Mouse (Mus musculus): ENCODE measurements around the gene Fli1. TPM values are rescaled to one million over a fixed set of nuclear protein-coding genes. Genes with fewer than 3 reads are reported as not detected.

Fli1 gene
- polyA plus RNA-seq, 1 experiment from 2014 or later: 18.8 TPM

DNA sequence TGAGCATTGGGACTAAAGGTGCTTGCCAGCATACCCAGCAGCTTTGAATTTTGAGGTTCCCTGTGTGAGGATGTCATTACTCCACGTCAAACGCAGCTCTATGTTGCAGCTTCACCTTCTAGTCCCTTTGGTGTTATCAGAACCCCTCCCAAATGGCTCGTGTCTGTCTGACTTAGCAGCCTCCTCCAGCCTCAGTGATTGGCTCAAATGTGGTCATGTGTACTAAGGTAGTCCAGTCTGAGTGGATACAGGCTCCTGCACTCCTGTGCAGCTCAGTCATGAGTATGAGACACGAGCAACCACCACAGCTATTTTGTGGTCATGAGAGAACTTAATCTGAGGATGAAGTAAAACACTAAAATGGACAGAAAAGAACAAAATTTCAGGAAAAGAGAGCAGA is 31.0 kb upstream of the Fli1 start:
- Histone ChIP-seq H3K36me3 (ENCODE audit: control insufficient read depth, insufficient read depth, low read length) (no peaks in the 10 kb centered on the region), H3K9ac (ENCODE audit: low read depth, low read length) (no peak overlapping the region), H3K9me3 (ENCODE audit: control insufficient read depth, low read length) (no peaks in the 10 kb centered on the region), H3K4me2 (ENCODE audit: low read depth, low read length) (no peak overlapping the region), H3K4me1 (ENCODE audit: control insufficient read depth, insufficient read depth, low read length) (peaks cover 6% of the 10 kb centered on the region), H3K27me3 (replicated peaks; ENCODE audit: control insufficient read depth, insufficient read depth, low read length) (no peaks in the 10 kb centered on the region), H3K4me3 (ENCODE audit: low read depth, low read length) (no peak overlapping the region), H3K27ac (replicated peaks; ENCODE audit: low read depth, low read length) (no peak overlapping the region)
- no peak for DNase-seq (ENCODE audit: low spot score)
- WGBS: 61% methylated on average over 4 of the region's 4 CpGs
- ATAC-seq (ENCODE audit: low read depth): no peak

DNA sequence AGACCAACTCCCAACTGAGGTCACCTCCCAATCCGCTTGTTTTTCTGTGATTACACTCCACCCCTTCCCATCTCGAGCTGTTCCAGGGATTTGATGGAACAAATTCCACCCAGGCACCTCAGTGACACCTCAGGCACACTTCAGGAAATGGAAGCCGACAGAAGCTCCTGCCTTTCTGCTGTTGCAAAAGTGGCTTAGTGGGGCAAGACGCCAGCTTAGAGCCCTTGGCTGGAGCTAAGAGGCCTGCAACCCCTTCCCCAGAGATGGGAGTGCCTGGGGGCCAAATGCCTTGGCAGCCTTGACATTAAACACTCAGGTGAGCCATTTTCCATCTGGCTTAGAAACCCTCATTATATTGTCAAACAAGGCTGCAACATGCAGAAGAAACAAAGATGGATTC is 29.0 kb upstream of the Fli1 start:
- Histone ChIP-seq H3K9me3 (ENCODE audit: control insufficient read depth, low read length) (no peaks in the 10 kb centered on the region), H3K27ac (replicated peaks; ENCODE audit: low read depth, low read length) (peak overlapping the region; percentile 41; the same call in 1 of the 2 replicates), H3K4me1 (ENCODE audit: control insufficient read depth, insufficient read depth, low read length) (peaks cover 24% of the 10 kb centered on the region), H3K4me2 (ENCODE audit: low read depth, low read length) (no peak overlapping the region), H3K9ac (ENCODE audit: low read depth, low read length) (no peak overlapping the region), H3K36me3 (ENCODE audit: control insufficient read depth, insufficient read depth, low read length) (no peaks in the 10 kb centered on the region), H3K4me3 (ENCODE audit: low read depth, low read length) (no peak overlapping the region), H3K27me3 (replicated peaks; ENCODE audit: control insufficient read depth, insufficient read depth, low read length) (no peaks in the 10 kb centered on the region)
- peak; percentile 42 for DNase-seq (ENCODE audit: low spot score)
- ATAC-seq (ENCODE audit: low read depth): no peak
- 30% methylated on average over 4 of the region's 4 CpGs for WGBS

DNA sequence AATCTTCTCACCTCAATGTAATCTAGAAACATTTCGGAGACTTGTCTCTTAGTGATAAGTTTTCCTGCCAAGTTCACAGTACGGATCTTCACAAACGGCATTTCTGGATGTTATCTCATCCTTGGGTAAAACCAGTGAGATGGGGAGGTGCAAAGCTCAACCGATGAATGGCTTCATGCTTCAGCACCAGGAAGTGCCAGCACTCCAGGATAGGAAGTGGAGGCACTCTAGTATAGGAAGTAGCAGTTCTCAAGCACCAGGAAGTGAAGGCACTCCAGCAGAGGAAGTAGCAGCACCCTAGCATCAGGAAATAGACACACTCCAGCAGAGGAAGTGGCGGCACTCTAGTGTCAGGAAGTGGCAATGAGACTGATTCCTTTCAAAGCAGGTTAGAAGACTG is 27.9 kb upstream of the Fli1 start:
- Histone ChIP-seq H3K4me1 (ENCODE audit: control insufficient read depth, insufficient read depth, low read length) (peaks cover 29% of the 10 kb centered on the region), H3K36me3 (ENCODE audit: control insufficient read depth, insufficient read depth, low read length) (no peaks in the 10 kb centered on the region), H3K27ac (replicated peaks; ENCODE audit: low read depth, low read length) (no peak overlapping the region), H3K9ac (ENCODE audit: low read depth, low read length) (no peak overlapping the region), H3K4me3 (ENCODE audit: low read depth, low read length) (no peak overlapping the region), H3K9me3 (ENCODE audit: control insufficient read depth, low read length) (no peaks in the 10 kb centered on the region), H3K4me2 (ENCODE audit: low read depth, low read length) (no peak overlapping the region), H3K27me3 (replicated peaks; ENCODE audit: control insufficient read depth, insufficient read depth, low read length) (no peaks in the 10 kb centered on the region)
- 86% methylated on average over 5 of the region's 5 CpGs for WGBS
- no peak for ATAC-seq (ENCODE audit: low read depth)
- DNase-seq (ENCODE audit: low spot score): no peak

DNA sequence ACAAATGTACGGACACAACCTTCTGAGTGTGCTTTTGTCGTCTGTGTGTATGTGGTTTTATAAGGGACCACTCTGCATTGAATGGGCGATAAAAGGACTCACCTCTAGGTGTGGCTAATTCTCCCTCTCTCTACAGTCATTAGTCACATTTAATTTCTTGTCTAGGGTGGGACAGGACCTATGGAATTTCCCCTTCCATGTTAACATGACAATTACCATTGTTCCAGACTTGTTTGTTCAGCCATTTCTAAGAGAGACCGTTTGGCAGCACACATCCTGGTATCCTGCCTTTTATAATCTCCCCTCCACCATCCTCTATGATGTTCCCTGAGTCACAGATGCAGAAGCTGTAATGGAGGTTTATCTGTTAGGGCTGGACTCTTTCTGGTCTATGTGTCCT is 26.6 kb upstream of the Fli1 start:
- no peak overlapping the region for H3K27ac ChIP-seq (replicated peaks; ENCODE audit: low read depth, low read length)
- DNase-seq (ENCODE audit: low spot score): no peak

DNA sequence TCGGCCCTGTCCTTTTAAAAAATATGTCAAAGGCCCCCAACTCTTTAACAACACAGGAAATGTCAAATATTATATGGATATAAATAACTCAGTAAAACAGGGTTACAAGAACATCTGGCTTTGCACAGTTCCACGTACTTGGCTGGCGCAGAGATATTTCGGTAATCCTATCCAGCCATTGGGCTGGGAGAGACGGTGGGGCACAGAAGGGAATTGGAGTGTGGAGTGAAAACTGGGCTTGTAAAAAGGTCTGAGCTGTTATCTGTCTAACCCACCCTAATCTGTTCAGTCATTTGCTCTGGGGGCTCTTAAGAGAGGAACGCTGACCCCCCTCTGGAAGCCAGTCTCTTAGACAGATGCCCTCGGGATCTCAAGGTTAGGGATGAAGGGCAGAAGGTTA is 24.9 kb upstream of the Fli1 start:
- H3K4me3 ChIP-seq (ENCODE audit: low read depth, low read length): no peak overlapping the region
- H3K9ac ChIP-seq (ENCODE audit: low read depth, low read length): no peak overlapping the region
- DNase-seq (ENCODE audit: low spot score) (peak; percentile 86), ATAC-seq (ENCODE audit: low read depth) (peak; percentile 79)
- no peaks in the 10 kb centered on the region for H3K36me3 ChIP-seq (ENCODE audit: control insufficient read depth, insufficient read depth, low read length)
- H3K27me3 ChIP-seq (replicated peaks; ENCODE audit: control insufficient read depth, insufficient read depth, low read length): no peaks in the 10 kb centered on the region
- H3K4me1 ChIP-seq (ENCODE audit: control insufficient read depth, insufficient read depth, low read length): peaks cover 29% of the 10 kb centered on the region
- no peaks in the 10 kb centered on the region for H3K9me3 ChIP-seq (ENCODE audit: control insufficient read depth, low read length)
- H3K27ac ChIP-seq (replicated peaks; ENCODE audit: low read depth, low read length): 0 out of 2 replicates have a peak overlapping the region, but pooled peaks have one; percentile 25
- H3K4me2 ChIP-seq (ENCODE audit: low read depth, low read length): no peak overlapping the region
- 19% methylated on average over 7 of the region's 7 CpGs for WGBS

More for the DNA sequence above, 26.6 kb upstream of the Fli1 start:
- WGBS: 70% methylated on average over 4 of the region's 4 CpGs
- Histone ChIP-seq H3K36me3 (ENCODE audit: control insufficient read depth, insufficient read depth, low read length) (no peaks in the 10 kb centered on the region), H3K4me2 (ENCODE audit: low read depth, low read length) (no peak overlapping the region), H3K9ac (ENCODE audit: low read depth, low read length) (no peak overlapping the region), H3K4me1 (ENCODE audit: control insufficient read depth, insufficient read depth, low read length) (peaks cover 29% of the 10 kb centered on the region), H3K9me3 (ENCODE audit: control insufficient read depth, low read length) (no peaks in the 10 kb centered on the region), H3K4me3 (ENCODE audit: low read depth, low read length) (no peak overlapping the region), H3K27me3 (replicated peaks; ENCODE audit: control insufficient read depth, insufficient read depth, low read length) (no peaks in the 10 kb centered on the region)
- ATAC-seq (ENCODE audit: low read depth): no peak

DNA sequence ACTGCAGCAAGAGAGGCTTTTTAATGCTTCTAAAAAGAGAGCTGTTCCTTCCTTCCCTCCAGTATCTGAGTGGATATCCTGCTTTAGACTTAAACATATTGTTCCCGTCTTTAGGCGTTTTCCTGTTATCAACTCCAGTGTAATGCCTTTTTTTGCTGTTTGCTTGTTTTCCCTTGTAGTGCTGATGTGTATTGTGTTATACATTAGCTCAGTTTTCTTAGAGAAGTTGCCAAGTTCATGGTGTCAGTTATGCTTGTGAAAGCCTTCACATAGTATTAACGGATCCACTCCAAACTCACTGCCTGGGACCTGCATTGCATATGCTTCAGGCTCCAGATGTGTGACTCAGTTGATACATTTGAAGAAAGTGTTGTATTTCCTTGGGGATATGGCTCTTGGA is 22.6 kb upstream of the Fli1 start:
- Histone ChIP-seq H3K9ac (ENCODE audit: low read depth, low read length) (no peak overlapping the region), H3K4me1 (ENCODE audit: control insufficient read depth, insufficient read depth, low read length) (peaks cover 23% of the 10 kb centered on the region), H3K27ac (replicated peaks; ENCODE audit: low read depth, low read length) (no peak overlapping the region), H3K36me3 (ENCODE audit: control insufficient read depth, insufficient read depth, low read length) (no peaks in the 10 kb centered on the region), H3K4me3 (ENCODE audit: low read depth, low read length) (no peak overlapping the region), H3K27me3 (replicated peaks; ENCODE audit: control insufficient read depth, insufficient read depth, low read length) (no peaks in the 10 kb centered on the region), H3K9me3 (ENCODE audit: control insufficient read depth, low read length) (no peaks in the 10 kb centered on the region), H3K4me2 (ENCODE audit: low read depth, low read length) (no peak overlapping the region)
- 37% methylated on average over 3 of the region's 3 CpGs for WGBS
- peak; percentile 58 for DNase-seq (ENCODE audit: low spot score)
- no peak for ATAC-seq (ENCODE audit: low read depth)

DNA sequence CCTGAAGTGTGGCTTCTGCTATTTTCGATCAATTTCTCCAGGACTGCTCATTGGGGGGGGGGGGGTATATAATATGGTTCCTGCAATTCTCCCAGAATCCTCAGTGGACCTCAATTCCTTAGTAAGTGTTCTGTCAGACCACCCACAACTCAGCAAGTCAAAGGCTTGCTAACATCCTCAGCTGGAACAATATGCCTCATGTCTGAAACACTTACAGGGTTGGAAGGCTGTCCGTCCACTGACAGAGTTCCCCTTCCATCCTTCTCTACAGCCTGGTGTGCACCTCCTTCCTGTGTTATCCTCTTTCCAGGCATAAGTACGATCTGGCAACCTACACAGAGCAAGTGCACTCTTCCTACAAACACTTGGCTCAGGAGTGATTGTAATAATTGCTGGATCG is 20.2 kb upstream of the Fli1 start:
- H3K27me3 ChIP-seq (replicated peaks; ENCODE audit: control insufficient read depth, insufficient read depth, low read length): no peaks in the 10 kb centered on the region
- H3K9ac ChIP-seq (ENCODE audit: low read depth, low read length): no peak overlapping the region
- no peak for ATAC-seq (ENCODE audit: low read depth)
- no peaks in the 10 kb centered on the region for H3K9me3 ChIP-seq (ENCODE audit: control insufficient read depth, low read length)
- DNase-seq (ENCODE audit: low spot score): no peak
- H3K36me3 ChIP-seq (ENCODE audit: control insufficient read depth, insufficient read depth, low read length): no peaks in the 10 kb centered on the region
- 79% methylated on average over 4 of the region's 4 CpGs for WGBS
- no peak overlapping the region for H3K4me2 ChIP-seq (ENCODE audit: low read depth, low read length)
- H3K27ac ChIP-seq (replicated peaks; ENCODE audit: low read depth, low read length): no peak overlapping the region
- H3K4me3 ChIP-seq (ENCODE audit: low read depth, low read length): no peak overlapping the region
- peaks cover 16% of the 10 kb centered on the region for H3K4me1 ChIP-seq (ENCODE audit: control insufficient read depth, insufficient read depth, low read length)

DNA sequence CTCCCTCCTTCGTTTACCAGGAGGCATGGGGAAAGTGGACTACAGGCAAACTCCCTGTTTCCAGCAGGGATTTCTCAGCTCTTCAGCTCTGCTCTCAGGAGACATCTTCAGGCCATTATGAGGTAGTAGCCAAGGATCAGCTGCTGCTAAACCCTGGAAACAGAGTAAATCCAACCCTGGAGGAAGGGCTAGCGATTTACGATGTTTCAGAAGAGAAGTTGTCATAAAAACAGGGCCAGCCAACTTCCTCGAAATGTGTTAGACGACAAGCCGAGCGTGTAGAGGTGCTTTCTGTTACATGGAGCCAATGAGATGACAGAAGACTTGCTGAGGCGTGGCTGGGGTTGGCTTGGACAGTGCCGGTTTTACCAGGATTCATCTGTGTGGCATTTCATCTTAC is 19.7 kb upstream of the Fli1 start:
- no peak overlapping the region for H3K4me3 ChIP-seq (ENCODE audit: low read depth, low read length)
- no peak for ATAC-seq (ENCODE audit: low read depth)
- WGBS: 45% methylated on average over 9 of the region's 9 CpGs
- DNase-seq (ENCODE audit: low spot score): no peak
- H3K27me3 ChIP-seq (replicated peaks; ENCODE audit: control insufficient read depth, insufficient read depth, low read length): no peaks in the 10 kb centered on the region
- H3K9ac ChIP-seq (ENCODE audit: low read depth, low read length): no peak overlapping the region
- no peak overlapping the region for H3K27ac ChIP-seq (replicated peaks; ENCODE audit: low read depth, low read length)
- peaks cover 12% of the 10 kb centered on the region for H3K4me1 ChIP-seq (ENCODE audit: control insufficient read depth, insufficient read depth, low read length)
- no peak overlapping the region for H3K4me2 ChIP-seq (ENCODE audit: low read depth, low read length)
- no peaks in the 10 kb centered on the region for H3K9me3 ChIP-seq (ENCODE audit: control insufficient read depth, low read length)
- no peaks in the 10 kb centered on the region for H3K36me3 ChIP-seq (ENCODE audit: control insufficient read depth, insufficient read depth, low read length)

DNA sequence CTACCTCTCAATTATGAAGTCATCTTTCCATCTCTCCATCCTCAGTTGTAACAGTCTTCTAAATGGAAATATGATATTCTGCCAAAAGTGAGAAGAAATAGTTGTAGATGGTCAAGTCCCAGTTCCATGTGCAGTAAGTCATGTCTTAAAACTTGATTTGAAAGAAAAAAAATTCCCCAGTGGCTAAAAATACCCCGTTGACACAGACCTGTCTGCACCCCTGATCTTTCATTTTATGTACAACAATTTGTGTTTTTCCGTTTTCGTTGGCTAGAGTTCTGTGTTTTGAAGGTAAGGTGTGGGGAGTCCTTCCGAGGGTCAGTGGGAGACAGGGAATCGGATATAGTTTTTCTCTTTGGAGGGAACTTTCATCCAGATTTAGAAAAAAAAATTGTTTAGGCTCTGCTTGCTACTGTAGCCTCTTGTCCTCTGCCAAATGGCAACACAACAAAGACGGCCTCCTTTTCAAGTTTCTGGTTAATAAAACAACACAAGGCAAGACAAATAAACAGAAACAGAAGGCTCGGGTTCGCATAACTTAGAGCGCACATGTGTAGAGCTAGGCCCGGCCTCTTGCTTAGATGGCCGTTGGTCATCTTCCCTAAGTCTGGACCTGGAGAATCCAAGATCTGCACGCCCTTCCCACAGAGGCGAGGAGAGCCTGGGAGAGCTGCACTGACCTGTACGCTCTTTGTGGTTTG is 18.7 kb upstream of the Fli1 start:
- Histone ChIP-seq H3K4me1 (ENCODE audit: control insufficient read depth, insufficient read depth, low read length) (peaks cover 1% of the 10 kb centered on the region), H3K27ac (replicated peaks; ENCODE audit: low read depth, low read length) (no peak overlapping the region)
- 76% methylated on average over 14 of the region's 14 CpGs for WGBS

More for the DNA sequence above, 18.7 kb upstream of the Fli1 start:
- no peak for DNase-seq (ENCODE audit: low spot score)
- H3K27me3 ChIP-seq (replicated peaks; ENCODE audit: control insufficient read depth, insufficient read depth, low read length): no peaks in the 10 kb centered on the region
- H3K9me3 ChIP-seq (ENCODE audit: control insufficient read depth, low read length): no peaks in the 10 kb centered on the region
- H3K9ac ChIP-seq (ENCODE audit: low read depth, low read length): no peak overlapping the region
- H3K36me3 ChIP-seq (ENCODE audit: control insufficient read depth, insufficient read depth, low read length): no peaks in the 10 kb centered on the region
- no peak overlapping the region for H3K4me2 ChIP-seq (ENCODE audit: low read depth, low read length)
- no peak for ATAC-seq (ENCODE audit: low read depth)
- H3K4me3 ChIP-seq (ENCODE audit: low read depth, low read length): no peak overlapping the region
